Mouse (Mus musculus) thymus, postnatal 10 days (tissue): Measurements from ENCODE around the gene Jag1.

Experiments used
- DNase-seq, 2 experiments: peaks; one replicate each; pipeline ENCODE4 v3.0.0; 2021; ENCODE audit warnings: low spot score in 2 of 2

The Jag1 gene

DNA sequence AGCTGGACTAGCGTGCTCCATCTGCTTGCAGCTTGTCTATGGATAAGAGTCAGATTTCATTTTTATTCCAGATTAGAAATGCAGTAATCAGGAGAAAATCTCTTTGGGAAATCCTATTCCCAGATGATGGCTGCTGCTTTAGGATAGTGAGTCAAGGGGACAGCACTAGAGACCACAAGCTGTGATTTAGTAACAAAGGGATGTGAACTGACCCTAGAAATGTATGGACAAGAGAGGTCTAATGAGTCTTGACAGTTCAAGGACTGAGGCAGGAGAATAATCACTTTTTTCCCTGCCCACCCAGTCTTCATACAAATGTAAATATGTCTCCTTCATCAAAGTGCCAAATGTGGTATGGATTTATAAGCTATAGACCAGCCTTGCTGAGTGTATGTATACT lies 52.6 kb downstream of the Jag1 start:
- DNase-seq: no peak

DNA sequence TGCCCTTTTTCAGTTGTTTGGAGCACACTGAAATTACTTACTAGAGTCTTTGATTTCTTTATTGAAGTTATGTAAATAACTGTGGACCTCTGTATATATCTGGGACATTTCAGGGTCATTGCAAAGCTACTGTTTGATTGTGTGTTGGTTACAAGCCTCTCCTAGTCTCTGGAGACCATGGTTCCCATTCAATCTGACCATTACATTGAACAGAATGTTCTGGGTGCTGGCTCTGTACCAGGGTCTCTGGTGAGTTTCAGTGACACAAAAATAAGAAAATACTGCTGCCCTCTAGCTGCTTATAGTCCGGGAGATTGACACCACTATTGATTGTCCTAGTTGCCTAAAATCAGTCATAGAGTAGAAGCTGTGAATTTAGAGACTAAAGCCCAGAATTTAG lies 66.5 kb downstream of the Jag1 start:
- no peak for DNase-seq

DNA sequence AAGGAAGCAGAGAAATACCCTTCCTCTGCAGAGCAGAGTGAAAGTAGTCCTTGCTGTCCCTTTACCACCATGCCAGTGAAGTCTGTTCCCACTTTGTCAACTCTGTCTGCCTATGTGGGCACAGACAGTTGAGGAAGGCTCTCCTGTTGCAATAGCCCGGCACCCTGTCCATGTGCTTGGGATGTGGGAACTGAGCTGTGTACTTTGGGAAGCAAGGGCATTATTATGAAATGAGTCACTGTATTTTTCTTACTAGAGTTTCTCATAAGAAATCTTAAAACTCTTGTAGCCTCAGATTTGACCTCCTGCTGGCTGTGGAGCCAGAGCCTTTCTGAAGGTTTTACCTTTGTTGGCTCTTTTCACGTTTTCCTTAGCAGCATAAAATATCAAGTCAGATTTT lies 67.1 kb downstream of the Jag1 start:
- DNase-seq: no peak

DNA sequence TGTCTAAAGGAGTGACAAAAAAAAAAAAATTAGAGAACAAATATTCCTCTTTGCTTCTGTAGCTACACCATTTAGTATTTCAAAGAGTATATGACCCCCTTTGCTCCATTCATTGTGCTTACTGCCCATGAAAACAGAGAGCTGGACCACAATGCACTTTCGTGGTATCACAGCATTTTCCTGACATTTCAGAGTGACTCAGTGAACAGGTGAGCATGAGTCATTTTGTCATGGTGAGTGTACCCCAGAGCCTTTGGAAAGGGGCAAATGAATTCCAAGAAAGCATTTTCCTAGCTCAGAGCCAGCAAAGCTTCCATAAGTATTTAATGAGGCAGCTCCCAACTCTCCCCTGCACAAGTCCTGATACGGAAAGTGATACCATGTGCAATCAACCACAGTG lies 72.3 kb downstream of the Jag1 start:
- DNase-seq: no peak
